Mouse (Mus musculus): ENCODE measurements around the gene Trim30c.
"Not testable (repeated sequence)": the region's sequence is repeated elsewhere in the genome, so short reads cannot be mapped to it uniquely, and the experiment has no call there.

The Trim30c gene

GRCm38 (mm10) chr7:104400698-104401097 is at the start of gene Trim30c:
Gene Trim30c (minus strand): TSS chr7:104400837.
- DNase-seq (ENCODE audit: low read depth, low spot score): no peak

GRCm38 (mm10) chr7:104445961-104446645 is 45.5 kb upstream of the Trim30c start:
- no peak for DNase-seq (ENCODE audit: low read depth, low spot score)

- DNase-seq (ENCODE audit: low read depth, low spot score): no peak
These were observed 3.9 kb upstream of the Trim30c start for GRCm38 (mm10) chr7:104404460-104404950.

GRCm38 (mm10) chr7:104401140-104401539 is 503 bp upstream of the Trim30c start:
- DNase-seq (ENCODE audit: low read depth, low spot score): no peak

- DNase-seq (ENCODE audit: low read depth, low spot score): no peak
These were observed 2.1 kb downstream of the Trim30c start for GRCm38 (mm10) chr7:104398492-104398891.

- no peak for DNase-seq (ENCODE audit: low read depth, low spot score)
These were observed 30.8 kb downstream of the Trim30c start, which contains the start of gene Trim30b for GRCm38 (mm10) chr7:104369736-104370414. Gene Trim30b (minus strand): TSS chr7:104369884.

GRCm38 (mm10) chr7:104366339-104366738 is 34.3 kb downstream of the Trim30c start:
- no peak for DNase-seq (ENCODE audit: low read depth, low spot score)

- no peak for DNase-seq (ENCODE audit: low read depth, low spot score)
These were observed 47.1 kb downstream of the Trim30c start for GRCm38 (mm10) chr7:104353600-104353967.

GRCm38 (mm10) chr7:104352717-104353599 is 47.7 kb downstream of the Trim30c start, which contains the start of gene Trim12c:
Gene Trim12c (minus strand): TSS chr7:104353362.
- peak; percentile 76 for DNase-seq (ENCODE audit: low read depth, low spot score)

- not testable (repeated sequence) for DNase-seq (ENCODE audit: low read depth, low spot score)
These were observed 52.6 kb downstream of the Trim30c start for GRCm38 (mm10) chr7:104348043-104348442.

GRCm38 (mm10) chr7:104340744-104341143 is 59.9 kb downstream of the Trim30c start:
- not testable (repeated sequence) for DNase-seq (ENCODE audit: low read depth, low spot score)

GRCm38 (mm10) chr7:104335547-104335946 is 65.1 kb downstream of the Trim30c start:
- DNase-seq (ENCODE audit: low read depth, low spot score): not testable (repeated sequence)
